Mouse (Mus musculus) G1E (cell line): ENCODE data around the gene Dcaf8.

Source experiments
- CTCF ChIP-seq: IDR thresholded peaks from 2 replicates; pipeline ENCODE4 v1.5.1; 2012; ENCODE audit warnings: low read depth, low read length, inconsistent platforms, mixed read lengths
- GATA1 ChIP-seq: IDR thresholded peaks from 2 replicates; pipeline ENCODE4 v1.6.1; 2012; ENCODE audit warnings: borderline replicate concordance, low read length, inconsistent platforms, mixed read lengths
- POLR2AphosphoS5 ChIP-seq: IDR thresholded peaks from 2 replicates; pipeline ENCODE4 v1.6.1; 2012; ENCODE audit warnings: low read depth, low read length, inconsistent platforms; ENCODE audit not compliant: insufficient replicate concordance
- TAL1 ChIP-seq: conservative IDR thresholded peaks from 2 replicates; pipeline ENCODE4 v1.6.1; 2012; ENCODE audit warnings: low read depth, low read length, inconsistent platforms, mixed read lengths

DNA sequence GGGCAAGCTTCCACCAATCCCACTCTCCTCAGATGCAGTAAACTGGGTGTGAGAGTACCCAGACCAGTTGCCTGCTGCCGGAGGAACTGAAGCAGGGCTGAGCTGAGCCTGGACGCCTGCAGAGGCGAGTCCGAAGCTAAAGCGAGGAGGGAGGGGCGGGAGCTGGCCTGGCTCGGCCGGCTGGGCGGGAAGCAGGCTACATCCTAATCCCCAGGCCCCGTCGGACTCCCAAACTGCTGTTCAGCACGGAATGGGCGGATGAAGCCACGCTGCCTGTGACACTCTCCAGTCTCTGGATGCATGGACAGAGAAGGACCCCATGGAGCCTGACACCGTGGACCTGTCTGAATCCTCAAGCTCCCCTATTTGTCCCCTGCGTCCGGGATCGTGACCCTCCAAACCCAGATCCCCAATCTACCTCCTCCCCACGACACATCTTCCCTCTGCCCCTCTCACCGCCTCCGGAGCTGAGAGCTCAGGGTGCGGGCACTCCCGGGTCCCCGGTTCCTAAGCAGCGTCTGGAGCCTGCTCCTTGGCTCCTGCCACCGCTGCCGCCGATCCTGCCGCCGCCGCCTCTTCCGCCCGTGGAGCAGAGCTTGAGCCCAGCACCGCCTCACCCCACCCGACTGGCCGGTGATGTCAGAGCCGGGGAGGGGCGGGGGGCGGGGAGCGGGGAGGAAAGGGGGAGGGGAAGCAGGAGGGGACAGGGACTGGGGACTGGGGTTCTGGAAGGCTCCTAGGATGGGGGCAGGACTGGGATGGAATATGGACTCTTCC lies 58.4 kb downstream of the Dcaf8 start, which contains the start of gene Pea15a:
- no peak for TF ChIP-seq CTCF
- no peak for TF ChIP-seq POLR2AphosphoS5
- TF ChIP-seq GATA1 = no peak
- no peak for TF ChIP-seq TAL1
